Mouse (Mus musculus) thymus, postnatal 4 days (tissue): ENCODE measurements around the gene Eif2b5.

ENCODE experiments used
- DNase-seq: peaks from one replicate; pipeline ENCODE4 v3.0.0; 2021

The Eif2b5 gene

GRCm38 (mm10) chr16:20540438-20540837, 41.8 kb downstream of the Eif2b5 start:
- no peak for DNase-seq

GRCm38 (mm10) chr16:20545696-20546095, 47.1 kb downstream of the Eif2b5 start:
- no peak for DNase-seq

GRCm38 (mm10) chr16:20547423-20547822, 48.8 kb downstream of the Eif2b5 start:
- DNase-seq, result no peak

DNA sequence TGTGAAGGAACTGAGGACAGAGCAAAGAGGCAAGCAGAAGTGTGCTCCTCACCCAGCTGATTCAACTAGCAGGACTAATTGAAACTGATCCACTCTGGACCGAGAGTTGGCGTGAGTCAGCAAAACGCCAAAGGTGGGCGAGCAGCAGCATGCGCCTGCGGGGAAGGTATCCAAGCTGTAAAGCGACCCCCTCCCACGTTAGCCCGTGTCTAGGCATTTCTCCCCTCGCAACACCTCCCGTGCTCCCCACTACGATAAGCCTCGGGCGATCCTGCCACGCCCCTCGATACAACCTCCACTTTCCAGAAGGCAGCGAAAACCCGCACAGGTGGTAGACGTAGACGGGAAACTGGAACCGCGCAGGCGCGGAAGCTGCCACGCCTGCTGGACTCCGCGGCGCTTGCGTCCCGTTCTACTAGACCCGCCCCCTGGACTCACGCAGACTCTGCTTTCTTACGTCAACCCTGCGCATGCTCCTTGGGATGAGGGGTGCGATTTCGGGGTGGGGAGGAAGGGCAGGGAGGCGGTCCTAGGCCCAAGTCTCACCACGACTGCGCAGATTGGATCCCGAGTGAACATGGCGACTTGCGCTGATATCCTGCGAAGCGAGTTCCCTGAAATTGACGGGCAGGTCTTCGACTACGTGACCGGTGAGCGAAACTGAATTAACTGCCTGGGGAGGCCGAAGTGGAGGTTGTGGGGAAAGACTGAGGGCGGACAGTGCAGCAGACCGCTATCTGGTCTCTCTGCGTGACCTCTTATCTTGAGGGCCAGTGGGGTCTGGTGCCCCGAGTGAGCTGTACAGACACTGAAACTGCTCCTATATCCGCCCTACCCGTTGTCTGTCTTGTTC, 49.7 kb downstream of the Eif2b5 start, which contains the start of gene Abcf3:
TSS of gene Abcf3 (plus strand) at position 482 of the 853 bp plus-strand sequence.
- DNase-seq, result peak; percentile 96

GRCm38 (mm10) chr16:20549161-20549560, 50.5 kb downstream of the Eif2b5 start:
- DNase-seq, result no peak

GRCm38 (mm10) chr16:20551691-20552090, 53.1 kb downstream of the Eif2b5 start:
- DNase-seq, result no peak

DNA sequence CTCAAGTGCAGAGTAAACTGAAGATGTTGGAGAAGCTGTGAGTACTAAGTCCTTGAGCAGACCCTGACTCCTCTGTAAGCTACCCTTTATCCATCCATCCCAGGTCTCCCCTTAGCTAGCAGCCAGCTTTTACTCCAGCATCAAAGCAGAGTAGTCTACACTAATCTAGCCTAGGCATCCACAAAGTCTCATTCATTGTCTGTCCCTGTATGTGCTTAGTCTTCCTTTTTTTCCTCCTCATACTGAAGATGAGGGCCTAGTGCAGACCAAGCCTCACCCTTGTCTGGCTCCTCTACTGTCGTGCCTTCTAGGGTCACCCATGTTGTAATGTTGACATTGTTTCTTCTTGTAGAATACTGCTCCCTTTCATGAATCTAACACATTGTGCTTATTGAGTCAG, 54.0 kb downstream of the Eif2b5 start:
- no peak for DNase-seq

DNA sequence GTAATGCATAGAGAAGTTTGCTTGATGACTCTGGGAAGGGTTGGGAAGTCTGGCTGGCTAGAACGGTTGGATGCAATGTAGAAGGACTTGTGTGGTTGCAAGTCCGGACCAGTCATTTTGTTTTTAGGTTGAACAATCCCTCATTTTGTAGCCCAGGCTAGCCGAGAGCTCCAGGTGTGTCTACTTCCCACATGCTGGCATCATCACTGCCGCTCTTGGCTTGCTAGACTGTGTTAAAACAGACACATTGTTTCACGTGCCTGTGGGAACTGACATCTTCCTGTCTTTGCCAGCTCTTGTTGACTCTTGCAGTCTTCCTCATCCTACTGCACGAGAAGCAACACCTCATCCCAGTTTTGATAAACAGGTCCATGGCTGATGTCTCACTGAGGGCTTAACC, 56.4 kb downstream of the Eif2b5 start:
- DNase-seq, result no peak

- no peak for DNase-seq
These were observed 58.8 kb downstream of the Eif2b5 start for GRCm38 (mm10) chr16:20557381-20557780.
